Mouse (Mus musculus) myocyte (in vitro differentiated cells): Measurements from ENCODE around the gene 9130230L23Rik.

Experiments
- E2F4 ChIP-seq: IDR thresholded peaks from one replicate; pipeline ENCODE4 v1.6.1; 2011; ENCODE audit warnings: mild to moderate bottlenecking, control low read depth, moderate library complexity; ENCODE audit not compliant: insufficient read depth
- MAX ChIP-seq: IDR thresholded peaks from one replicate; pipeline ENCODE4 v1.6.1; 2011; ENCODE audit warnings: low read depth, mild to moderate bottlenecking, control low read depth
- POLR2A ChIP-seq: IDR thresholded peaks from one replicate; pipeline ENCODE4 v1.6.1; 2011; ENCODE audit warnings: low read depth, mild to moderate bottlenecking, control low read depth, moderate library complexity; ENCODE audit not compliant: insufficient read length
- POLR2AphosphoS2 ChIP-seq: IDR thresholded peaks from one replicate; pipeline ENCODE4 v1.6.1; 2011; ENCODE audit warnings: low read depth, control low read depth; ENCODE audit not compliant: insufficient read length
- REST ChIP-seq: IDR thresholded peaks from one replicate; pipeline ENCODE4 v1.6.1; 2011; ENCODE audit warnings: mild to moderate bottlenecking, control low read depth, moderate library complexity; ENCODE audit not compliant: insufficient read depth, insufficient read length
- SRF ChIP-seq: IDR thresholded peaks from one replicate; pipeline ENCODE4 v1.6.1; 2011; ENCODE audit warnings: low read depth; ENCODE audit not compliant: control insufficient read depth, insufficient read length
- TCF12 ChIP-seq: IDR thresholded peaks from one replicate; pipeline ENCODE4 v1.6.1; 2011; ENCODE audit warnings: mild to moderate bottlenecking, control low read depth; ENCODE audit not compliant: poor library complexity, insufficient read depth, severe bottlenecking
- TCF3 ChIP-seq: IDR thresholded peaks from one replicate; pipeline ENCODE4 v1.6.1; 2011; ENCODE audit warnings: low read depth, control low read depth; ENCODE audit not compliant: insufficient read length
- USF1 ChIP-seq: IDR thresholded peaks from one replicate; pipeline ENCODE4 v1.6.1; 2011; ENCODE audit warnings: low read depth, mild to moderate bottlenecking, control low read depth, moderate library complexity

- TF ChIP-seq POLR2A = no peak
- TF ChIP-seq TCF12 = no peak
- no peak for TF ChIP-seq USF1
- TF ChIP-seq POLR2AphosphoS2 = no peak
- TF ChIP-seq REST = no peak
- no peak for TF ChIP-seq E2F4
- TF ChIP-seq MAX = no peak
- TF ChIP-seq TCF3 = no peak
- TF ChIP-seq SRF = no peak
Measured at GRCm38 (mm10) chr5:65994643-65995042, 9.4 kb downstream of the 9130230L23Rik start.
